ENCODE assay signal across 9 mouse cellular contexts in genomic region chr12:52001544-52001943, GRCm38 (mm10). TPM values are rescaled to one million over a fixed set of nuclear protein-coding genes. Genes with fewer than 3 reads are reported as not detected.
DNase-seq lines count a peak whose midpoint lies in the region; ATAC-seq and TF ChIP-seq lines count a peak whose summit lies in the region.
"Had no signal": no experiment of that assay in that cellular context is flagged by ENCODE, and none has a peak within 500 bp of the region (broad histone marks: within the 10 kb centered on the region; RNA-seq: fewer than 3 reads in every experiment).

No protein-coding gene starts in this region.

- H3K4me3 ChIP-seq in gastrocnemius, adult 2 months, result no peak overlapping the region
- no peak overlapping the region for H3K4me3 ChIP-seq in lung, embryonic 16.5 days (ENCODE audit: low read length)

- peak; percentile 87 for TF ChIP-seq CTCF in gastrocnemius, adult 2 months (IDR thresholded peaks at IDR 0.05)

- 0 out of 2 replicates have a peak, but pooled peaks cover under 1% of the 10 kb centered on the region for H3K4me1 ChIP-seq in lung, embryonic 16.5 days (replicated peaks; ENCODE audit: control insufficient read depth, insufficient read depth, low read length)

- peaks cover 12% of the 10 kb centered on the region for H3K36me3 ChIP-seq in lung, embryonic 16.5 days (ENCODE audit: control insufficient read depth, insufficient read depth, low read length)

- intact Hi-C loops in gastrocnemius, adult 2 months (cut with DNase I), result loop anchor here (2.0 to 10.0 kb wide), 2 partner anchors 31 to 57 kb away; partner anchors contain the start of gene Heatr5a

- H3K27ac ChIP-seq in gastrocnemius, adult 2 months, result peak overlapping the region; percentile 50
- H3K27ac ChIP-seq in lung, embryonic 16.5 days (ENCODE audit: low read length), result no peak overlapping the region

- no peaks in the 10 kb centered on the region for H3K27me3 ChIP-seq in lung, embryonic 16.5 days (ENCODE audit: control insufficient read depth, insufficient read depth, low read depth, low read length)

- no peak overlapping the region for H3K4me2 ChIP-seq in lung, embryonic 16.5 days (ENCODE audit: low read depth, low read length)

- peak; percentile 48; the same call in 1 of the 2 replicates for ATAC-seq in lung, embryonic 16.5 days (ENCODE audit: low read depth)

- H3K9ac ChIP-seq in lung, embryonic 16.5 days (ENCODE audit: low read length), result no peak overlapping the region

- 15% methylated on average over 4 of the region's 4 CpGs for WGBS in lung, embryonic 16.5 days

- DNase-seq in CD4-positive helper T cell, adult 2 months (ENCODE audit: low read depth, low spot score), result peak; percentile 78
- peak; percentile 90 for DNase-seq in NIH3T3 (ENCODE audit: low read depth)
- DNase-seq in cerebellum, postnatal 25 days, result peak; percentile 39 to 76
- DNase-seq in gastrocnemius, adult 2 months, result peak; percentile 35
- DNase-seq in kidney, postnatal 25 days, result peak; percentile 38 to 81
- peak; percentile 59 for DNase-seq in retina, postnatal 7 days (ENCODE audit: low read depth, low spot score)
- no peak for DNase-seq in ovary, postnatal 36 days (ENCODE audit: low spot score)

- no peaks in the 10 kb centered on the region for H3K9me3 ChIP-seq in lung, embryonic 16.5 days (ENCODE audit: control insufficient read depth, low read length)

RNA-seq across cellular contexts. Expression of gene Dtd2, which starts 4.8 kb away (rescaled TPM):
- total RNA-seq in gastrocnemius, adult 2 months (2021), result 1 to 10 TPM; 4.2 to 4.9 TPM
- 24.4 and 25.7 TPM in 2 replicates for polyA plus RNA-seq in lung, embryonic 16.5 days (2015; fragmentation: Nextera tagmentation; extraction: Ambion mirVana)

RNA-seq across cellular contexts. Expression of gene Gpr33, which starts 26.3 kb away (rescaled TPM):
- not detected for total RNA-seq in gastrocnemius, adult 2 months (2021)
- not detected in 2 replicates for polyA plus RNA-seq in lung, embryonic 16.5 days (2015; fragmentation: Nextera tagmentation; extraction: Ambion mirVana)
- polyA plus RNA-seq: heart, embryonic 14.5 days had no signal

RNA-seq across cellular contexts. Expression of gene Heatr5a, which starts 30.4 kb away (rescaled TPM):
- 10 to 100 TPM; 16.7 to 29.0 TPM for total RNA-seq in gastrocnemius, adult 2 months (2021)
- polyA plus RNA-seq in lung, embryonic 16.5 days (2015; fragmentation: Nextera tagmentation; extraction: Ambion mirVana), result 14.3 and 14.9 TPM in 2 replicates
